Mouse (Mus musculus) neutrophil, adult 5-6 weeks (primary cell): ENCODE results near the gene Gpr68. TPM values are rescaled to one million over a fixed set of nuclear protein-coding genes. Genes with fewer than 3 reads are reported as not detected.

Source experiments
- ATAC-seq: fragments of 151-379, 151-347 bp; 2 replicates; pipeline ENCODE4 v1.8.0; 2017; ENCODE audit warnings: mild to moderate bottlenecking, moderate TSS enrichment; ENCODE audit not compliant: insufficient number of reproducible peaks, poor library complexity, low FRiP score, severe bottlenecking; ENCODE audit errors: extremely low read depth
- total RNA-seq: library from RNA; stranded (forward); fragments of 200-1000 nt; gene quantifications from 2 replicates; pipeline ENCODE4 v1.2.3, GENCODE M21; 2017

The Gpr68 gene
- total RNA-seq, 1 experiment from 2014 or later = 5.1 TPM

DNA sequence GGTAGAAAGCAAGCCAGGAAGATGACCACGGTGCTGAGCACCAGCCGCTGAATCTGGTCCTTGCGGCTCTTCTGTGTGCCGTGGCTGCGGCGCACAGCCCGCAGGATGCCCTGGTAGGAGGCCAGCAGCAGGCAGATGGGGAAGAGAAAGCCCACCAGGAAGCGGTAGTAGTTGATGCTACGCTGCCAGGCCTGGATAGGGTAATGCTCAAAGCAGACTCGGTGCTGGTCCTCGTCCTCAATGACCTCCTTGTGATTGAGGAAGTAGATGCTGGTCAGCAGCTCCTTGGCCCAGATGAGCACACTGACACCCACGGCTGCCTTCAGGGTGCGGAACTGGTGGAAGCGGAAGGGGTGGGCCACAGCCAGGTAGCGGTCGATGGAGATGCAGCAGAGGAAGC is 29.4 kb downstream of the Gpr68 start:
- peak; percentile 45 for ATAC-seq

DNA sequence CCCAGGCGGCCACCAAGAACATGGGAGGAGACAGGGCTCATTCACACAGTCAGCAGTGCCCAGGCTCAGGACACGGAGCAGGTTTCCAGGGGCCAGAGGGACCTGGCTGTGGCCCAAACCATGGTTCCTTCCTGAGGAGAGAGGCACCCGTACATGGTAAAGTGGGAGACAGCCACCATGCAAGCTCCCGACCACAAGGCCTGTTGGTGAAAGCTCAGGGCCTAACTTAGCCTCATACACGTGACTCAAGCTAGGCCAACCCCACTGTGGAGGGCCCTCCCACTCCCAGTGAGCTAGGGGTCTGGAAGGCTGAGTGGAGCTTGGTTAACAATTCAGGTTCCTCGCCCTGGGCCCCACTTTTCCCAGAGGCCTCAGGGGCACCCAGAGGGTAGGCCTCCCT is 30.1 kb downstream of the Gpr68 start:
- ATAC-seq = no peak

DNA sequence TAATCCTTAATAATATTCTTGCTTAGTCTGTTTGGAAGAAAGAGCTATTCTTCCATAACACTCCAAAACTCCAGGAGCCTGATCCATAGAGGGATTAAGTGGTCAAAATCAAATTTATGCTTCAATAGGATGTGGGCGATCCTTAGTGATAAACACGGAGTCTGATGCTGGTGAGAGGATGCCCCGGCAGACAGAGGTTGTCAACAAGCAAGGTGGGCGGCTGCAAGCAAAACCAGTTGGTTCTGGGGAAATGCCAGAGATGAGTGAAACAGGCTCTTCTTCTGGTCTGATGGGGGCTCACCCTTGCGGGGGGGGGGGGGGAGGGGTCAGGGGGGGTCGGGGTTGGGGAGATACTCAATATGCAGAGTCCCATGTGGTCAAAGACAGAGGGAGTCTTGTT is 32.0 kb downstream of the Gpr68 start:
- ATAC-seq = no peak

DNA sequence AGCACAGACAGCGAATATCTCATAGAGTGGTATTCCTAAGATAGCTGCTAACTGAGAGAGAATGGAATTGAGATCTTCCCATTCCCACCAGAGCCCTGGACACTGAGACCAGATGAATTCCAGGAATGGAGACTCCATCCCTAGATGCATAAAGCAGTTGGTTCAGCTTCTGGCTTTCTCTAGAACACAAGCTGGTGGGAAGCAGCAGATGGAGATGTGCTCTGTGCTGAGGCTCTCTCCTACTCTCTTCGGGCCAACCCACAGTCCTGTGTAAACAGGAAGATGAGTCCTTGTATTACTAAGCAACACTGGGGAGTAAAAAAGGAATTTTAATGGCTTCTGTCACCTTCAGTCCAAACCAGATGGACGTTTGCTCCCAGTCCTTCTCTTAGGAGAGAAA is 32.4 kb downstream of the Gpr68 start:
- no peak for ATAC-seq

DNA sequence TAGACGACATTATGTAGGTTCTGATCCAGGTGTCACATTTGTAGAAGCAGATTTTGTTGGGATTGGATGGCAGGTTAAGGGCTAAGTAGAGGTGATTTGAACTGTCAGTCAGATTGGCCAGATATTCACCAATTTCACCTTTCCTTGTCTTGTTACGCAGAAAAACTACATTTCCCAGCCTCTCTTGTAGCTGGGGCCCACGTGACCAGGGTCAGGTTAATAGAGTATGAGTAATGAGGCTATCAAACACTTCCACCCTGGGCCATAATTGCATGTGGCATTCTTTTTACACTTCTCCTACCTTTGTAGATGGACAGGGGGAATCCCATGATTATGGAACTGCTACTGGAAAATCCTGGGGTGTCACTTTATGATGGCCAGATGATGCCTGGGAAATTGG is 34.4 kb downstream of the Gpr68 start:
- ATAC-seq = no peak

DNA sequence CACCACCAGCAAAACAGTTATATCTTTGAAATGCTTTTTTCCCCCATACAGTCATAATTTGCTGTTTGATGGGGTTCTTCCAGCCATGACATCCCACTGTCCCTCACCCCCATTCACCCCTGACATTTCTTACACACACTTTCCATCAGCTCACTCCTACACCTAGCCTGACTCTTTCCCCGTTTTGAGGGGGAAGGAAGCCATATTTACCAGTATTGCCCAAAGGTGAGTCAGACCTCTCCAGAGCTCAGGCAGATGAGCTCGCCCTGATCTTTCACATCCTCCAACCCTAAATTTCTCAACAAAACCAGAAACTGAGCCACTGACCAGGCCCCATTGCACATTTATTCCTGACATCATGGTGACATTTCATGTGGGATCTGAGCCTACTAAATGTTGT is 36.2 kb downstream of the Gpr68 start:
- no peak for ATAC-seq

DNA sequence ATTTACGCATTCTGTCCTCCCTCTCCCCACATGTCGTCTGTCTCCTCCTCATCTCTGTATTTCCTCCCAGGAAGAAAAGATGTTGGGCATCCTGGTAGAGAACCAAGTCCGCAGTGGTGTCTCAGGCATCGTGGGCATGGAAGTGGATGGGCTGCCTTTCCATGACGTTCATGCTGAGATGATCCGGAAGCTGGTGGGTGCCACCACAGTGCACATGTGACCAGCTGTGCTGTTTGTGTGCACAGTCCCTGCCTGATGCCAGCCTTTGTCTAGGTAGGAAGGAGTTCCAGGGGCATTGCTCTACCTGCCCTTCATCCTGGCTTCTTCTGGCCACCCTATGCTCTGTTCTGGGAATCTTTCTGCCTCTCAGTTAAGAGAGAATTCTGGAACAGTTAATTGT is 36.8 kb downstream of the Gpr68 start:
- ATAC-seq = no peak

DNA sequence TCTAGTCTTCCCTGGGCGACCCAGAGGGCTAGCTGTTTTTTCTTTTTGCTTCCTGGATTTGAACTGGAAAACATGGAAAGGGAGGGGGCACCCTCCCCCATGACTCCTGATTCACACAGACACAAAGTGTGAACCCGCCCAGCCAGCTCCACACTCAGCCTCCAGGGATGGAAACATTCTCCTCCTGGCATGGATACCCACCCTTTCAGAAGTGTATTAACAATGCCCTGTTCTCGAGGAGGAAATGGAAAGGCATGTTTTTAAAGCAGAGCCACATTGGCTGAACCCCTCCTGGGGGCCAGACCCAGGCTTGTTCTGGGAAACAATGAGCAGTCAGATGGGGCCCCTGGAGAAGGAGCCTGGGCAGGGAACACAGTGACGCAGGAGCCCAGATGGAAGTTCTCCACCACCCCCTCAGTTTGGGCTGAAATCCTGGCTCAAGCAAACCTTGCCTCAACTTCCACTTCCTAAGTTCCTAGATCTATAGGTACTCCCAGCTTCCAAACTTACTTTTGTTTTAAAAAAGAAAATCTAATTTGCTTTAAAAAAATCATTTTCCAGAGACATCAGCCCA is 39.9 kb downstream of the Gpr68 start:
- ATAC-seq = no peak

DNA sequence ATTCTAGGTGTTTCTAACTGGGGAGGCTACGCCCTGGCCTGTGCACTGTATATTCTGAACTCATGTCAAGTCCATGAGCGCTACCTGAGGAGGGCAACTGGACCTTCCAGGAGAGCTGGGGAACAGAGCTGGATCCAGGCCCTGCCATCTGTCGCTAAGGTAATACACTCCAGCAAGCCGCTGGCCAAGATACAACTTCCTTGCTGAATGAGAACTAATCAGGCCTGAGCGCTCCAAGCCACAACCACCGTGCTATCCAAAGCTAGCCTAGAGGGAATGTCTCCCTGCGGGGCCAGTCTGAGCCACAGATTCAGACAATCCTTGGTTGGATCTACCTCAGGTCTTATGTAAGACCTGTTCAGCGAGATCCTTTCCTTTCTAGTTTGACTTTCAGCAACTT is 40.9 kb downstream of the Gpr68 start:
- no peak for ATAC-seq

DNA sequence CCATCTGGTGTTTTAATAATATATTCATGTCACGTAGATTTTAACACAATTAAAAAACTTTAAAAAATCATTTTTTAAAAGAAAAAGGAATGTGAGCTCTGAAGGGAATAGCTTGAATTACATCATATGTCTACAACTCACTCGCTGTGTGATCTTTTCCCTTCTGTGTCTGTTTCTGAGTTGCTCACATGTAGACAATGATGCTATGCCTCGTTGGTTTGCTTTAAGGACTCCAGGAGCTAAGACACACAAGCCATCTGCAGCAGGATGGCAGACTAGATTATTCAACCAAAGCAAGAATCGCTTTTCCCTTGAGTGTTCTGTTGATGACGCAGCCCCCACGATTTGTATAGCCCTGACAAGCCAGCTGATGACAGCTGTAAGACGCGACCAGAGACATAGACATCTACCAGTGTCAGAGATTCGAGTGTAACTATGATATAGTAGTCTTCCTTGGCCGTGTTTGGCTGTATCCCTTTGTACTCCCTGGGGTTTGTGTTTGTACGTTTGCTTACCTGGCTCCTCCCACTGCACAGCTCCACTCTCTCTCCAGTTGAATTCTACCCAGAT is 42.4 kb downstream of the Gpr68 start:
- ATAC-seq = no peak

DNA sequence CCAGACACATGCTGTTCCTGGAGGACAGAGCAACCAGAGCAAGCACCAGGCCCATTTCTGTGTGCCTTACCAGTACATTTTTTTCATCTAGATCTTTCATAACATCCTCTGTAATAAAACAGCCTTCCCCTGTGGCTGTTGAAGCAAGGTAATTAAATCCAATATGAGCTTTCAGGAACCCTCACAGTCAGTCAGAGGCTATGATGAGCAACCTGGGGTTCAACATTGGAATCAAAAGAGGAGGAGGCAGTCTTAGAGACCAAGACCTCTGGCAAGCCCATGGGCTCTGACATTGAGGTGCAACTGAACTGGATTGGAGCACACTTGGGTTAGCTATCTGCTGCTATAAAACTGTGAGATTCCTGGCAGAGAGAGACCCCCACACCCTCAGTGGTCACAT is 42.9 kb downstream of the Gpr68 start:
- no peak for ATAC-seq

DNA sequence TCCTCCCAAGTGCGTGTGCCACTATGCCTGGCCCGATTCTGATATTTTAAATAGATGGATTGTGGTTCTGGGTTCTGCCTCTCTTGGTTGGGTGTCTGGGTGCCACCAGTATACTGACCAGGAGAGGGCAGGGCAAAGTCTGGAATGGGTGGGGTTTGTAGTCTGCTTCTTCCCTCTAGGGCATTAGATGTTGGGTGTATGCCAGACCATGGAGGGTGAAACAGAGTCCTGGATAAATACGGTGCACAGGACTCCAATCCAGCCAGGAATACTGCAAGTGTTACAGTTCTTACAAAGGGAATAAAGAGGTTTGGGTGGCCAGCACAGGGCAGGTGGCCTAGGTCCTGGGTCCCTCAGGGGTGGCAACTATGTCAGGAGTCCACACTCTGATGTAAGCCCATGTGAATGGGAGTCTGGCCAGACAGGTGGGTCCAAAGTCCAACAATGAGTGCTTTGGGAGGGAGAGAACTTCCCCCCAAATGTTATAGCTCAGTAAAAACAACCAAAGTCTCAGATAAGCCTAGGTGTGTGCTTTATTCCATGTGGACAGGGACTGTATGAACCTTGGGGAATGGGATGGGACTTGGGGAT is 45.0 kb downstream of the Gpr68 start:
- no peak for ATAC-seq

DNA sequence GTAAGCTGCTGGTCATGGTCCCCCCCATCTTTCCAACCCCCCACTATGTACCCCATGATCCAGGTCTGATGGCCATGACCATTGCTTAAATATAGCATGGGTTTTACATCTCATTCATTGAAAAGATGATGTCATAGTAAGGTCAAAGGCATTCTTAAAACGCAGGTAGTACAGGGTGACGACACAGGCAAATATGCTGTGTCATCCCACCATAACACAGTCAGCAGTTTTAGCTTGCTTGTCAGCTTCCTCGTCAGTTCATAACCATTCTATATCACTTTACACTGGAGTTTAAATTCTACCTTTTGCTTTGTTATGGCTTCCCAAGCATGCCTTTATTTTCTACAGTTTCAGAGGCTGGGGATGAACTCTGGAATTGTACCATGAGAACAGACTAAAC is 45.7 kb downstream of the Gpr68 start:
- ATAC-seq = no peak

DNA sequence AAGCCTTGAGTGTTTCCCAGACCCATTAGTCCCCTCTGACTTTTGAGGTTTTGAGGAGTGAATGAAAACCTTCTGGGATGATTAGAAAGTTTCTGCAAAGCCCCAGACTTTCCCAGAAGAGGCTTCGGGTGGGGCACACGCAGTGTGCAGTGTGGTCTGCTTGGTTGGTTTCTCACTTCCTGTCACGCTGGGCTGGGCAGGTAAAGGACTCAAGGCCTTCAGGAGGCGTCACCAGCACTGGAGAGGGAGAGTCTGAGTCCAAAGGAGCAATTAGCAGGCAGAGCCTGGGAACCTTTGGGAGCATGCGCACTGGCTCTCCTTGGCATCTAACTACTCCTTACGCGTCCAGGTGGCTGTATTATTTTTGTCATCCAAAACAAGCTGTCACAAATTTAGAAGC is 50.2 kb downstream of the Gpr68 start:
- ATAC-seq = peak; percentile 52; the same call in 1 of the 2 replicates

DNA sequence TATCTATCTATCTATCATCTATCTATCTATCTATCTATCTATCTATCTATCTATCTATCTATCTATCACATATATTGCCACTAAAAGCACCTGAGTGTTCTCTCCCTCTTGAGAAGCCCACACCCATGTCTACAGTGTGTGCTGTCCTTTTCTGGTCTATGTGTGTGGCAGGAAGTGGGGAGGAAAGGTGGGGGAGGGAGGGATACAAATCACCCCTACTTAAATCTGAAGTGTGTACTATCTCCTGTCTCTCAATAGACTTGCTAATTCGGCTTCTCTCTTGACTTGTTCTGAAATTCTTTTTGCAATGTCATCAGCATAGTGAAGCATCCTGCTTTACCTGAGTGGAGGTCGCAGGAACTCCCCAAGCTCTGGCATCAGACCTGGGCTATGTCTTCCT is 51.7 kb downstream of the Gpr68 start:
- no peak for ATAC-seq

DNA sequence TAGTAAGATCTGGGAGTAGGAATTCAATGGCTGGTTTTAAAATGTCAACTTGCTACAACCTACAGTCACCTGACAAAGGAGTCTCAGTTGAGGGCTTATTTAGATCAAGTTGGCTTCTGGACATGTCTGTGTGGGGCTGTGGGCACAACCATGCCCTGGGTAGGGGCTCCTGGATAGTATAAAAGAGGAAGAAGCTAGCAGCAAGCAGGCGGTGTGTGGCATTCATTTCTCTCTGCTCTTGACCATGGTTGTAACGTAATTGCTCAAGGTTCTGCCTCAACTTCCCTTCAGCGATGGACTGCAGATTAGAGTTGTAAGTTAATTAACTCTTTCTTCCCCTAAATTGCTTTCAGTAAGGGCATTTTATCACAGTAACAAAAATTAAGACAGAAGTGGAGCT is 55.6 kb downstream of the Gpr68 start:
- no peak for ATAC-seq

DNA sequence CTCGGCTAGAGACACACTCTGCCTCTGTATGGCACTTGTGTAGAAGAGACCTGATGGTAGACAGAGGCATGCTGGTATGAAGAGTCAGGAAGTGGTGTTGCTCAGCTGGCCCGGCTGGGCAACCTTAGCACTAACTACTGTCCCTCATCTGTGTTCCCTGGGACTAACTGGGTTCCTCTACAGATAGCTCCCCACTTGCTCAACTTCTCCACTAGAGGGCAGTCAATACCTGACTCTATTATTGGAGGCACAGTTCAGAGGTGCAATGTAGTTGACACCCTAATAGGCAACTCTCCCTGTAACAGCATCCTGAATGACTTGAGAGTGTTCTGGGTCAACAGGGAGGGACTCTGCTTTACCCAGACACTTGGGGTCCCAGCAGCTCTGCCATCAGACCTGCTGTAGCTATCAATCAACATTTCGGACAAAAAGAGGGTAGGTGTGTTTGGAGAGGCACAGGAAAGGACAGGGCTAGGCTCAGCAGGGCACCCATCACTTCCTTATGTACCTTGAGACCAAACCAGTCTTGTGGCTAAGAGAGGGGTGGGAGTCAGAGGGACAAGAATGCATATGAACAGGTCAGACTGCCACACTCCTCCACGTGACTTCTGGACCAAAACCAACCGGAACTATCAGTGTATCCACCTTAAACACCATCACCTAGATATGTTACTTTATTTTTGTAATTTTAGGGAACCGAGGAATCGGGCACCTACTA is 58.4 kb downstream of the Gpr68 start:
- ATAC-seq = peak; percentile 94

DNA sequence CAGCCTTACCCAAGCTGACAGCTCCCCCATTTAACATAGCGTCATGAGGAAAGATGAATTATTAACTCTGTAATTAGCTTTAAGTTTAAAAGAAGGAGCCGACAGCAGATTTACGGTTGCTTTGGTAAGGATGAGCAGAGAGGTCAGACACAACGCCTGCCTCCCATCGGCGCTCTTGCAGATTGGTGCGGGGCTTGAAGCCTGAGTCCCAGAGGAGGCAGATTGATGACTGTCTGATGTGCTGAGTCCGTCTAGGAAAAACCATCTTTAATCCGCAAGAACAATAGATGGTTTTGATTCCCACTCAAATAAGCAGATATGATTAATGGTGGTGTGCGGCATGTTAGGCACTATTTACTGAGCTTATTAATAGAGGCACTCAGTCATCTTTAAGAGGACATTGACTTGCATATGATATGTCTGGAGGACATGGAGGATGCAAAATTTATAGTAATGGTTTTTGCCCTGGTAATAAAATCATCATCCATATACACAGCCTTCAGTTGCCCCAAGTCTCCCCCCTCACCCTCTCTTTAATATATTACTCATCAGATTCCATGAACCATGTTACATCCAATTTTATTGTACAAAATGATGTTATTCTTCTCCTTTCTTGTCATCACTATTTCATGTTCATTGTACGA is 60.4 kb downstream of the Gpr68 start:
- ATAC-seq = no peak

DNA sequence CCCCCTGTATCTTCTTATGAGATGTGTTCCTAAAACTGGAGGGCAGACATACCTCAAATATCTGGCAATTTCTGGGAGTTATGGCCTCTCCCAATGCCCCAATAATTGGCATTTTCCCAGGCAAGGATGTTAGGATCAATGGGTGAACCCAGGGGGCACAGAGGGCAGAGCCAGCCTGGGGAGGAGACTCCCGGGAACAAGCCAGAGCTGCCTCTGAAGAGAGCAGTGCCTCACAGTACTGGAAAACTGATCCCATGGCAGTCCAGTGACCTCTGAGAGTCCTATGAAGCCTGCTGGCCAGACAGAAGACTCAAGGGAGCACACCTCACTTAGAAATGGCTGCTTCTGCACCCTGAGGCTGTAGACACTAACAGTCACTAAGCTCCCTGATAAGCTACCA is 61.4 kb downstream of the Gpr68 start:
- ATAC-seq = no peak

DNA sequence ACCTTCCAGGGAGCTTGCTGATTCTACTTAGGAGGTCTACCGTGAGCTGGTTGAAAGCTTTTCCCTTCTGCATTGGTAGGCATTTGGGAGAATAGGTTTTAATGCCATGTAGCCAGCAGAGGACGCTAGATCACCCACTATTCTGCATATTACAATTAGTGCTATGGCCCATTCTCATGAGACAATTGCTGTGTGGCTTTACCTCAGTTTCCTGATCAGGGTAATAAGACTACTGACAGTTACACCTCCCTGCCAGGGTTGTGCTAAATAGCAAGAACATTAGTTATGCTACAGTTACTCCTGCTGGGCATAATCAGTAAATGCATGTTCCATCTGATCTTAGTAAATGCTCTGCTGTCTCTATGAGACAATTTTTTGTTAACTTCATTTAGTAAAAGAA is 62.2 kb downstream of the Gpr68 start:
- ATAC-seq = no peak
